Mouse (Mus musculus) lung, embryonic 14.5 days (tissue): ENCODE measurements around the gene Pafah1b2. TPM values are rescaled to one million over a fixed set of nuclear protein-coding genes. Genes with fewer than 3 reads are reported as not detected.

ENCODE experiments used
- ATAC-seq: fragments of 200-750 bp; cut with Nextera tagmentation; 2 replicates; pipeline ENCODE4 v1.8.0; 2017; ENCODE audit warnings: mild to moderate bottlenecking, moderate TSS enrichment, moderate library complexity; ENCODE audit not compliant: insufficient read depth
- DNase-seq: peaks from one replicate; pipeline ENCODE4 v3.0.0-alpha.2; 2015
- H3K27ac ChIP-seq: fragments of 300-500 bp; sonication (generic); 2 replicates; pipeline ENCODE4 v1.5.1; 2014; ENCODE audit warnings: low read depth, mild to moderate bottlenecking, moderate library complexity
- H3K27me3 ChIP-seq: fragments of 300-500 bp; sonication (generic); 2 replicates; pipeline ENCODE4 v1.6.1; 2014; ENCODE audit warnings: low read length, control low read depth; ENCODE audit not compliant: insufficient read depth
- H3K36me3 ChIP-seq: fragments of 300-500 bp; sonication (generic); 2 replicates; pipeline ENCODE4 v1.6.1; 2014; ENCODE audit warnings: control low read depth; ENCODE audit not compliant: insufficient read depth
- H3K4me1 ChIP-seq: fragments of 300-500 bp; sonication (generic); 2 replicates; pipeline ENCODE4 v1.6.1; 2014; ENCODE audit warnings: antibody characterized with exemption, control low read depth; ENCODE audit not compliant: insufficient read depth
- H3K4me2 ChIP-seq: fragments of 300-500 bp; sonication (generic); 2 replicates; pipeline ENCODE4 v1.6.1; 2014; ENCODE audit warnings: mild to moderate bottlenecking
- H3K4me3 ChIP-seq: fragments of 300-500 bp; sonication (generic); 2 replicates; pipeline ENCODE4 v1.5.1; 2014; ENCODE audit warnings: low read depth, low read length
- H3K9ac ChIP-seq: fragments of 300-500 bp; sonication (generic); 2 replicates; pipeline ENCODE4 v1.6.1; 2014
- H3K9me3 ChIP-seq: fragments of 300-500 bp; sonication (generic); 2 replicates; pipeline ENCODE4 v1.6.1; 2016; ENCODE audit warnings: low read depth, low read length, control low read depth
- CTCF ChIP-seq: IDR thresholded peaks from 2 replicates; pipeline ENCODE4 v1.5.1; 2016; ENCODE audit warnings: antibody characterized with exemption, low read depth
- WGBS: fragments of 180-500 bp; shearing (Covaris S2); extraction: QIAGEN DNeasy Blood & Tissue Kit; methylation state at CpG from one replicate; pipeline ENCODE4 v1.1.7; 2014; 5-methylcytosine and 5-hydroxymethylcytosine counted together
- polyA plus RNA-seq: library from polyadenylated mRNA; unstranded; fragments of >200 nt; fragmentation: Nextera tagmentation; extraction: Ambion mirVana; gene quantifications from 2 replicates; pipeline ENCODE4 v1.2.1, GENCODE M21; 2014

The Pafah1b2 gene
- polyA plus RNA-seq, 1 experiment from 2014 or later, result 179 TPM

DNA sequence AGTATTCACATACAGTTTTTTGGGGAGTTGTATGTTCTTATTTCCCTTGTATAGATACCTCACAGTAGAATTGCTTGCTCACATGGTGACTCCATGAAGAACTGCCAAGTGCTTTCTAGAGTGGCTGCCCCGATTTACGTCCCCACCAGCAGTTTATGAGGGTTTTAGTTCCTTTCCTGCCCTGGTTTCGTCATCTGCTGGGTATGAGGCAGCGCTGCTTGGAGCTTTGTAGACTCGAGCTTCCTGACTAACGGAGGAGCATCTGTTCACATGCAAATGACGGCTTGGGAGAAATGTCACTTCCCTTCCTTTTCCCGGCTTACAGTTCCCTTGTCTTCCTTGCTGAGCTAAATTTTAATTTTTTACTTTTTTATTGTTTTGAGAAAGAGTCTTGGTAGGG lies 15.5 kb upstream of the Pafah1b2 start:
- DNase-seq, result no peak
- no peaks in the 10 kb centered on the region for H3K27me3 ChIP-seq
- no peaks in the 10 kb centered on the region for H3K36me3 ChIP-seq
- H3K4me3 ChIP-seq, result no peak overlapping the region
- TF ChIP-seq CTCF, result no peak
- H3K4me1 ChIP-seq, result peaks cover 12% of the 10 kb centered on the region; the same call in 1 of the 2 replicates
- H3K9ac ChIP-seq, result no peak overlapping the region
- 59% methylated on average over 8 of the region's 8 CpGs for WGBS
- no peak for ATAC-seq
- no peak overlapping the region; the same call in 1 of the 2 replicates for H3K27ac ChIP-seq
- H3K4me2 ChIP-seq, result no peak overlapping the region
- no peaks in the 10 kb centered on the region for H3K9me3 ChIP-seq

DNA sequence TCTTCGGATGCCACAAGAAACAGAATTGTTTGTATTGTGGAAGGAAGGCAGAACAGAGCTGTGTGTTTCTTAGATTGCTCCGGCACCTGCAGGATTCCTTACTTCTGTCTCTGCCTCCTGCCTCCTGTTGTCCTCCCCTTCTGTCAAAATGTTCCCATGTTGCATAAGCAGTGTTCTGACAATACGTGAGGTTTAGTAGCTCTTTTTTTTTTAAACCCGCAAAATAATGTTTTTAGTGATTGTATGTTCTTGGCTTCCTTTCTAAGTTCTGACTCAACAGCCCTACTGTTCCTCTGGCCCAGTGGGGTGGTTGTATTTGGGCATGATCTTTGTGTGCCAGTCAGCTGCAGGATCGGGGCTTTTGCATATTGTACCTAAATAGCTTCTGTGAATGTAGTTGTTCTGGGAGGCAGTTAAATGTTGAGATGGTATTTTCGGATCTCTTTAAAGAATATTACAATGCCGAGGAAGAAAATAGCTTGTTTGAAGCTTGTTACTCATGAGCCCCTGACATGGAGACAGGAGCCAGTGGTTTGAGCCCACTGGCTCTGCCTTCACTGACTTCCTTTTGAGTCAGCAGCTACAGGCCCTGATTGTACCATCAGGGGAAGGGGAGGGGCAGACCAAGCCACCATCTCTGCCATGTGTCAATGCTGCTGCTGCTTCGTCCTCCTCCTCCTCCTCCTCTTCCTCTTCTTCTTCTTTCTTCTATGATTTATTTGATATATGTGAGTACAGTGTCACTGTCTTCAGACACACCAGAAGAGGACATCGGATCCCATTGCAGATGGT lies 13.8 kb upstream of the Pafah1b2 start:
- DNase-seq (no peak), ATAC-seq (no peak)
- 0 out of 2 replicates have a peak, but pooled peaks cover under 1% of the 10 kb centered on the region for H3K36me3 ChIP-seq
- H3K27ac ChIP-seq, result no peak overlapping the region
- no peak for TF ChIP-seq CTCF
- H3K9ac ChIP-seq, result no peak overlapping the region
- H3K4me3 ChIP-seq, result no peak overlapping the region
- H3K27me3 ChIP-seq, result no peaks in the 10 kb centered on the region
- H3K4me2 ChIP-seq, result no peak overlapping the region
- H3K9me3 ChIP-seq, result no peaks in the 10 kb centered on the region
- peaks cover 4% of the 10 kb centered on the region; the same call in 1 of the 2 replicates for H3K4me1 ChIP-seq
- WGBS, result 89% methylated on average over 9 of the region's 9 CpGs

DNA sequence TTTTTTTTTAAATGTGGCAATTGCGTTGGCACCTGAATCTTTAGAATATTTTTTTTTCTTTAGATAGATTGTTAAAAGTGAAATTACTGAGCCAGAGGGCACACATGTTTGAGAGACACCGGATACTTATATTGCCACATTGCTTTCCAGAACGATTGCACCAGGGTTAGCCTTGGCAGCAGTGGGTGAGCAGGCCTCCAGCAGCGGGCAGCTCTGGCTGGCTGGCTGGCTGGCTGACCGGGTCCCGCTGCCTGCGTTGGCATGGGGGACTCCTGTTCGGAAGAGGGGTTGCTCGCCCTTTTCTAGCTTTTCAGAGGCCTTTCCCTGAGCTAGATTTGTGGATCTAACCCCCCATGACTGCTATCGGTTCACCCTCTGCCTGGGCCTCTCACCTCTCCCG lies 11.1 kb upstream of the Pafah1b2 start:
- Histone ChIP-seq H3K27me3 (no peaks in the 10 kb centered on the region), H3K9me3 (no peaks in the 10 kb centered on the region), H3K27ac (no peak overlapping the region), H3K9ac (no peak overlapping the region), H3K4me2 (no peak overlapping the region), H3K4me3 (no peak overlapping the region), H3K4me1 (no peaks in the 10 kb centered on the region), H3K36me3 (peaks cover 7% of the 10 kb centered on the region; the same call in 1 of the 2 replicates)
- WGBS, result 94% methylated on average over 11 of the region's 11 CpGs
- ATAC-seq, result no peak
- DNase-seq, result no peak
- TF ChIP-seq CTCF, result no peak

DNA sequence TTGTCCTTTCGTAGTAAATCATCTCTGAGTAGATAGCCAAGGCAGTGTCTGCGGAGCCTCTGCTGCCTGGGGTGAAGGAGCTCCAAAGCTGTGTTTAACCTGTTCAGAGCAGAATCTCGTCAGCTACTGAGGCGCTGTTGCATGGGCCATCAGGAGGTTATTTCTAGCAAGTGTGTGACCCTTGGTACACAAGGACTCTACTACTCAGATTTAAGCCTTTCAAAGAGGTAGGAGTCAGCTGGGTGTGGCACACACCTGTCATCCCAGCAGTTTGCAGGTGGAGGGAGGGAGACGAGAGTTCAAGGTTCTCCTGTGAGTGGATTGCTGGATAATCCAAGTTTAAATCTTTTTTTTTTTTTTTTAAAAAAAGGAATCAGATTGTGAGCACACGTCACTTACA lies 7.5 kb upstream of the Pafah1b2 start:
- no peaks in the 10 kb centered on the region for H3K27me3 ChIP-seq
- DNase-seq (no peak), ATAC-seq (no peak)
- H3K4me2 ChIP-seq, result no peak overlapping the region
- no peak overlapping the region for H3K9ac ChIP-seq
- peaks cover 14% of the 10 kb centered on the region for H3K4me1 ChIP-seq
- H3K27ac ChIP-seq, result no peak overlapping the region
- no peaks in the 10 kb centered on the region for H3K9me3 ChIP-seq
- no peak overlapping the region for H3K4me3 ChIP-seq
- H3K36me3 ChIP-seq, result peaks cover 7% of the 10 kb centered on the region; the same call in 1 of the 2 replicates
- WGBS, result 76% methylated on average over 6 of the region's 6 CpGs
- no peak for TF ChIP-seq CTCF

DNA sequence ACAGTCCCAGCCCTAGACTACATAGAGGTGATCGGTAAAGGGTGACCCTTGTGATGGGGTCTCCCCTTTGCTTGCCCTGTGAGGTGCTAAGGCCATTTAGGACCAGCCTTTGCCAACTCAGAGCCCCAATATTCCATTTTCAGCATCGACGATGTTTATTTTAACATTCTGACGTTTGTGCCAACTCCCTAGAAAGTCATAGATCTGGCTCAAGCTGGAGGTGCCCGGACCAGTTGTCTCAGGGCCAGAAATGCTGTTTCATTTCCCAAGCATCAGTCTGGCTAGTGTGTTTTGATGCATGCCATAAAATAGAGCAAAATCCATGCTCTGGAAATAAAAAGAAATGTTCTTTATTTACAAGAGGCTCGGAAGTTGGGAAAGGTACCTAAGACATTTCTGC lies 5.8 kb upstream of the Pafah1b2 start:
- peaks cover 25% of the 10 kb centered on the region for H3K4me1 ChIP-seq

DNA sequence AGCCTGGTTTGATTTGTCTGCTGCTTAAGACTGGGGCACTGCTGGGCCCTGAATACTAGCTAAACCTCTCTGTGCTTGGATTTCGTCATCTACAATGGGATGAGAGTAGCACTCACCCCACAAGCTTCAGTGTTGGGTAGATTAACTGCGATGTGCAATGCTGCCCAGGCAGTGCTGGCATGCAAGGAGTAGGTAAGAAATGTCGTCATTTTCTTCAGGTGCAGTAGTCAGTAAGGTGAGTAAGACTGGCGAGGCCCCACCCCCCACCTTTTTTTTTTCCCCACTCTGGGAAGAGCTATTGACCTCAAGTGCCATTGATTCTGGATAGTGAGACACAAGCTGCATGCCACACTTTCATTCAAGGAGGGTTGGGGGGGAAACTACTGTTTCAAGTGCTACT lies 3.9 kb upstream of the Pafah1b2 start:
- WGBS, result 54% methylated on average over 4 of the region's 4 CpGs
- no peaks in the 10 kb centered on the region for H3K9me3 ChIP-seq
- H3K9ac ChIP-seq, result no peak overlapping the region
- H3K4me3 ChIP-seq, result no peak overlapping the region
- H3K4me1 ChIP-seq, result peaks cover 25% of the 10 kb centered on the region
- no peak for TF ChIP-seq CTCF
- DNase-seq, result peak; percentile 67
- H3K36me3 ChIP-seq, result peaks cover 7% of the 10 kb centered on the region; the same call in 1 of the 2 replicates
- H3K27ac ChIP-seq, result peak overlapping the region; percentile 71
- peak overlapping the region; percentile 80 for H3K4me2 ChIP-seq
- peak; percentile 11; the same call in 1 of the 2 replicates for ATAC-seq
- no peaks in the 10 kb centered on the region for H3K27me3 ChIP-seq

More for the DNA sequence above, 5.8 kb upstream of the Pafah1b2 start:
- Histone ChIP-seq H3K9ac (no peak overlapping the region), H3K36me3 (peaks cover 7% of the 10 kb centered on the region; the same call in 1 of the 2 replicates), H3K4me2 (no peak overlapping the region), H3K9me3 (no peaks in the 10 kb centered on the region), H3K27ac (no peak overlapping the region), H3K27me3 (no peaks in the 10 kb centered on the region), H3K4me3 (no peak overlapping the region)
- ATAC-seq, result no peak
- TF ChIP-seq CTCF, result no peak
- DNase-seq, result no peak
- 64% methylated on average over 6 of the region's 6 CpGs for WGBS

DNA sequence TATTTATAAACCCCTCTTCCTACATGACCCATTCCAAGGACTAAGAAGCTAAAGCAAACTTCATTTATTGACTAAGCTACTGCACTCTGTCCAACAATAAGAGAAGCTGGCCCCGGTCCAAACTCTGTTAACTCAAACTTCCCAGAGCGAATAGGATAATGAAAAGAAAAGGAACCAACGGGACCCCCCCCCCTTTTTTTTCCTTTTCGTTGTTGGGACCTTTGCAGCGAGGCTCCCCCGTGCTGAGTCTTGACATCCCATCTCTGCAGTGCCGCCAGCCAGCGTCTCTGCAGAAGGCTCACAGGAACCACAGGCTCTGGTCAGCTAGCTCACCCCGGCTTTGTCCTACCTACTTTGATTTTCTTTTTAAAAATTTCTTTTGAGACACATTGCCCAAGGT lies 3.3 kb upstream of the Pafah1b2 start:
- TF ChIP-seq CTCF, result no peak
- Histone ChIP-seq H3K27me3 (no peaks in the 10 kb centered on the region), H3K4me3 (peak overlapping the region; percentile 5; the same call in 1 of the 2 replicates), H3K36me3 (peaks cover 2% of the 10 kb centered on the region; the same call in 1 of the 2 replicates), H3K27ac (peak overlapping the region; percentile 71), H3K9ac (0 out of 2 replicates have a peak overlapping the region, but pooled peaks have one; percentile 24), H3K4me1 (peaks cover 25% of the 10 kb centered on the region), H3K9me3 (no peaks in the 10 kb centered on the region), H3K4me2 (peak overlapping the region; percentile 80)
- WGBS, result 10% methylated on average over 9 of the region's 9 CpGs
- ATAC-seq, result no peak
- peak; percentile 88 for DNase-seq
